Mouse (Mus musculus): ENCODE measurements around the gene Klk1b22.
A peak's percentile ranks its signal among the peaks of the same experiment; 100 is the strongest.
"Not testable (repeated sequence)": the region's sequence is repeated elsewhere in the genome, so short reads cannot be mapped to it uniquely, and the experiment has no call there.

The Klk1b22 gene

DNA sequence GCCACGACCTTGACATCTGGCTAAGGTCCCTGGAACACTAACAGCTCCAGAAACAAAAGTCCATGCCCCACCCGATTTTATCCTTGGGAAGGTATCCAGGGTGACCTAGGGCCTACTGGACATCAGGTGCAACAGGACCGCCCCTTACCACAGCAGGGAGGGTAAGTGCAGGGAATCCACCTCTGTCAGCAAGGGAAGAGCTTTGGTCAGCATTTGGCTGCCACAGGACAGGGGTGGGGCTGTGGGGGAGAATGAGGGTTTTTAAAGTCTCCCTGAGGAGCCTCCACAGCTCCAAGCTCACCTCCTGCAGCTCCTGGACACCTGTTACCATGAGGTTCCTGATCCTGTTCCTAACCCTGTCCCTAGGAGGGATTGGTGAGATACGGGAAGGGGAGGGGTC lies at the start of gene Klk1b22:
TSS of gene Klk1b22 (plus strand) at position 301 of the 400 bp plus-strand sequence.
- peak; percentile 44 for DNase-seq (ENCODE audit: low read depth, low spot score)

DNA sequence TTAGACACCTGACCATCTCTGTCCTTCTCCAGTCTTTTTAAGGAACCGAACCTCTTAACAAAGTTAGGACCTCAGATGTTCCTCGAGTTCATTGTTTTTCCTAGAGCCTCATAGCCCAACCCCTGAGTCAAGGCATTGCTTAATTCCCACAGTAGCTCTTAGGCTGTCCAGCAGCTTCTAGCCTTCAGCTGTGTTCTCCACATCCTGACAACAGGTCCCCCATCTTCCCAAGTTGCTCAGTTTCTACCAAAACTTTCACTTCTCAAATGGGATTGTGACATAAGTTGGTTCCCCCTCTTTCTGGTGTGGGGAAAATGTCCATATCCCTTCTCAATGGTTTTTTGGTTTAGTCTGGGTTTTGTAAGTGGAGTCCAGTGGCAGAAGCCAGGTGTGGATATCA lies 40.4 kb upstream of the Klk1b22 start:
- DNase-seq (ENCODE audit: low read depth, low spot score) = no peak

DNA sequence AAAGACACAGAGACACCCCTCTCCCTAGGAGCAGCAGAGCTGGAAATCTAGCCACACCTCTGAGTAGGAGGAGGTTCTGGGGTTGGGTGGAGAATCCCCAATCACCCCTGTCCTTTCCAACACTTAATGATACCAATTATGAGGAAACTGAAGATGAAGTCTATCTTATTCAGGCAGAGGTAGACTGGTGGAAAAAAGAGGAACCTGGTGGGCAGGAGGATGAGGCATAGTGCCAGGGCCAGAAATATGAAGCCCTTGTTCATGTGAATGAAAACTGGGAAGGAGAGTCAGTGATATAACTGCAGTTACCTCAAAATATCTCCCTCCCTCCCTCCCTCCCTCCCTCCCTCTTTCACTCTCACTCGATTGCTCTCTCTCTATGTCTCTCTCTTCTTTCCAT lies 34.8 kb upstream of the Klk1b22 start:
- no peak for DNase-seq (ENCODE audit: low read depth, low spot score)

DNA sequence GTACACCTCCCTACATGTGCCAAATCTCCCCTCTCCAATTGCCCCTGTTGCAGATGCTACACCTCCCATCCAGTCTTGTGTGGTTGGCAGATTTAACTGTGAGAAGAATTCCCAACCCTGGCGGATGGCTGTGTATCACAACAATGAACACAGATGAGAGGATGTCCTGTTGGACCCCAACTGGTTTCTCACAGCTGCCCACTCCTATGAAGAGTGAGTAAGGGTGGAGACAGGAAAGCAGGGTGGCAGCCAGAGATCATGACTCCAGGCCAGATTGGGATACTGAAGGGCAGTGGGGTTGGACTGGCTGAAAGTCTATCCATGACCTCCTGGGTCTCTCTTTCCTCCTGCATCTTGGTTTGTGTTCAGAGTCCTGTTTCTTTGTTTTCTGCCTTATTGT lies 16.4 kb upstream of the Klk1b22 start:
- DNase-seq (ENCODE audit: low read depth, low spot score) = no peak

DNA sequence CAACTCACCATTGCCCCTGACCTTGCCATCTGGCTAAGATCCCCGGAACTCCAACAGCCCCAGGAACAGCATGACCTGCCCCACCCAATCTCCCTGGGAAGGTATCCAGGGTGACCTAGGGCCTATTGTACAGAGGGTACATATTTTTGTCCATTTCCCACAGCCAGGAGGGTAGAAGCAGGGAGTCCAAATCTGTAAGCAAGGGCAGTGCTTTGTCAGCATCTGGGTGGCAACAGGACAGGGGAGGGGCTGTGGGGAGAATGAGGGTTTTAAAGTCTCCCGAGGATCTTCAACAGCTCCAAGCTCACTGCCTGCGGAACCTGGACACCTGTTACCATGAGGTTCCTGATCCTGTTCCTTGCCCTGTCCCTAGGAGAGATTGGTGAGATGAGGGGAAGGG lies 10.4 kb upstream of the Klk1b22 start, which contains the start of gene Klk1b21:
TSS of gene Klk1b21 (plus strand) at position 301 of the 400 bp plus-strand sequence.
- DNase-seq (ENCODE audit: low read depth, low spot score) = not testable (repeated sequence)

DNA sequence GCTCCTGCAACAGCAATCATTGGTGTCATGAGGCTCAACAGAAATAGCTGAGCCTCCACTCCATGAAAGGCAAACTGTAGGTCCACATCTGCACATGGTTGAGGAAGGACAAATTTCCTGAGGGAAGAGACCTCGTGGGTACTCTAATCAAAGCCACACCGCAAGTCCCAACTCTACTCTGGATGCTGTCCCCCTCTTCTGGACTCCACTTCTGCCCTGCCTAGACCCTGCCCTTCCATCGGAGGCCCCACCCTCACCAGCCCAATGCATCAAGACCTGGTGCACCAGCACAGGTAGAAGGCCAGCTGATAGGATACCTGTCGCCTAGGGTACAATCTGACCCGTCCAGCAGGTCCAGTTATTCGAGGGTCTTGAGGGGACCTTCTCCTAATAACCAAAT lies 11.0 kb downstream of the Klk1b22 start:
- DNase-seq (ENCODE audit: low read depth, low spot score) = peak; percentile 15

DNA sequence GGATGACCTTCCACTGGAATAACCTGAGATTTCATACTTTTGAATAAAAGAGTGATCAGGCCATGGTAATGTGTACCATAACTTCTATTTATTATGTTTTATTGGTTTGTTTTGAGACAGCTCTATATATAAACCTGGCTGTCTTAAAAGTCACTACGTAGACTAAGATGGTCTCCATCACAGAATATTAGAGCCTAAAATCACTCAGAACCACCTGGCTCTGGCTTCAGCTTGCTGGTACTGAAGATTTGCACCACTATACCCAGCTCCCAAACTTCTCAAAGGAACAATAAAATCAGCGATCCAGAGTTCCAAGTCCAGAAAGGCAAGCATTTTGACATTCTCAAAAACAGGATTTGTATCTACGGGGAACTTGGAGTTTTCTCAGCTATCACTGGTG lies 24.0 kb downstream of the Klk1b22 start, which contains the start of gene Klk1b16:
TSS of gene Klk1b16 (plus strand) at position 301 of the 400 bp plus-strand sequence.
- DNase-seq (ENCODE audit: low read depth, low spot score) = no peak

Measured in R1 (cell line).